In the genomic region with DNA sequence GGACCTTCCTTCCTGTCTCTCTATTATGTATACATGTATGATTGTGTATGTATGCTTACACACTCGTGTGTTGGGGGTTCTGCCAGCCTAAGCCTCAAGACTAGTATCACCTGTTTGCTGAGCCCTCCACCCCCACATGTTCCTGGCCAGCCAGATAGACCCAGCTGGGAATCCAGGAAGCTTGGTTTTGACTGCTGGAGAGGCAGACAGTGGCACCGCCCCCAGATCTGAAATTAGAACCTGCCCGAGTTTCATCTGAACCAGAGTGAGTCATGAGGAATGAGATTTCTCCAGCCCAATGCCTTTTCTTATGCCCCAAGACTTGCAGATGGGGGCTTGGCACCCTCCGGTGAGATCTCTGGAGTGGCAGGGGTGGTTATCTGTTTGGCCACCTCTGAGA, we compare ENCODE assay signal across 13 mouse cellular contexts.
A peak's percentile ranks its signal among the peaks of the same experiment; 100 is the strongest.
DNase-seq lines count a peak whose midpoint lies in the region; ATAC-seq and TF ChIP-seq lines count a peak whose summit lies in the region.
"Had no signal": no experiment of that assay in that cellular context is flagged by ENCODE, and none has a peak within 500 bp of the region (broad histone marks: within the 10 kb centered on the region; RNA-seq: fewer than 3 reads in every experiment).

No protein-coding gene starts in this region.

- H3K27ac ChIP-seq in heart, embryonic 13.5 days (replicated peaks), result peak overlapping the region; percentile 86
- H3K27ac ChIP-seq in stomach, postnatal 0 days (replicated peaks), result no peak overlapping the region; the same call in 1 of the 2 replicates
- H3K27ac ChIP-seq: forebrain, embryonic 10.5 days; macrophage had no signal

- no peak overlapping the region for H3K4me2 ChIP-seq in heart, embryonic 13.5 days
- no peak overlapping the region for H3K4me2 ChIP-seq in stomach, postnatal 0 days (replicated peaks; ENCODE audit: low read depth)

- intact Hi-C loops in left cerebral cortex, postnatal 10 days (cut with DNase I), result no loop called here

- TF ChIP-seq CTCF in stomach, postnatal 0 days (IDR thresholded peaks at IDR 0.05; ENCODE audit: low read depth), result no peak

- TF ChIP-seq EP300 in stomach, postnatal 0 days (optimal IDR thresholded peaks at IDR 0.05), result no peak

- ATAC-seq in heart, embryonic 13.5 days (ENCODE audit: extremely low read depth, insufficient number of reproducible peaks, low FRiP score, low TSS enrichment), result no peak
- ATAC-seq in stomach, postnatal 0 days (ENCODE audit: low FRiP score, low TSS enrichment), result no peak

- H3K4me1 ChIP-seq in heart, embryonic 13.5 days, result peaks cover 53% of the 10 kb centered on the region
- no peaks in the 10 kb centered on the region for H3K4me1 ChIP-seq in stomach, postnatal 0 days (replicated peaks; ENCODE audit: control insufficient read depth, insufficient read depth)

- no peaks in the 10 kb centered on the region for H3K36me3 ChIP-seq in heart, embryonic 13.5 days
- H3K36me3 ChIP-seq in stomach, postnatal 0 days (ENCODE audit: control insufficient read depth, insufficient read depth, low read length), result no peaks in the 10 kb centered on the region
- H3K36me3 ChIP-seq: forebrain, embryonic 10.5 days had no signal

- 0 out of 2 replicates have a peak overlapping the region, but pooled peaks have one; percentile 4 for H3K9ac ChIP-seq in heart, embryonic 13.5 days
- no peak overlapping the region for H3K9ac ChIP-seq in stomach, postnatal 0 days (ENCODE audit: low read length)

- no peak overlapping the region for H3K4me3 ChIP-seq in heart, embryonic 13.5 days
- no peak overlapping the region for H3K4me3 ChIP-seq in stomach, postnatal 0 days (ENCODE audit: low read depth, low read length)
- H3K4me3 ChIP-seq: forebrain, embryonic 10.5 days had no signal

- peak; percentile 22 for DNase-seq in adrenal gland, adult 2 months
- no peak for DNase-seq in adrenal gland, postnatal 25 days
- peak; percentile 26 for DNase-seq in 3134 (ENCODE audit: extremely low read depth, insufficient read length, low spot score)
- peak; percentile 54 to 61 for DNase-seq in left cerebral cortex, postnatal 10 days (ENCODE audit: extremely low spot score in 1 of 2, low spot score in 2 of 2)
- no peak for DNase-seq in neural tube, embryonic 10.5 days (ENCODE audit: extremely low spot score, low spot score)
- DNase-seq in spleen, postnatal 14 days (ENCODE audit: low spot score in 2 of 2), result no peak
- no peak for DNase-seq in stomach, postnatal 0 days (ENCODE audit: low spot score)
- DNase-seq: cerebellum, adult 9-11 months; kidney, adult 18-20 months; thymus, postnatal 25 days had no signal

- no peaks in the 10 kb centered on the region for H3K9me3 ChIP-seq in heart, embryonic 13.5 days
- H3K9me3 ChIP-seq in stomach, postnatal 0 days (ENCODE audit: control insufficient read depth, low read length), result no peaks in the 10 kb centered on the region
- H3K9me3 ChIP-seq: forebrain, embryonic 10.5 days had no signal

- H3K27me3 ChIP-seq in heart, embryonic 13.5 days (replicated peaks), result no peaks in the 10 kb centered on the region
- no peaks in the 10 kb centered on the region for H3K27me3 ChIP-seq in stomach, postnatal 0 days (ENCODE audit: control insufficient read depth, insufficient read depth, low read length)

- 47% methylated on average over 4 of the region's 4 CpGs for WGBS in heart, embryonic 13.5 days
- 59% methylated on average over 4 of the region's 4 CpGs for WGBS in stomach, postnatal 0 days

Comparison
In these comparisons a context has a peak if more than half of its experiments do, and no peak if none do; other contexts are left out.
1. DNase-seq: peak in adrenal gland, adult 2 months (single experiment), 3134 (single experiment) and left cerebral cortex, postnatal 10 days (2 of 2); none in adrenal gland, postnatal 25 days (single experiment), neural tube, embryonic 10.5 days (single experiment), spleen, postnatal 14 days (0 of 2) and stomach, postnatal 0 days (single experiment).